Mouse (Mus musculus) hindbrain, embryonic 11.5 days (tissue): Measurements from ENCODE around the gene Pcnx2. TPM values are rescaled to one million over a fixed set of nuclear protein-coding genes. Genes with fewer than 3 reads are reported as not detected.

Experiments
- ATAC-seq: fragments of 200-750 bp; cut with Nextera tagmentation; 2 replicates; pipeline ENCODE4 v1.8.0; 2017; ENCODE audit warnings: mild to moderate bottlenecking, moderate TSS enrichment, moderate library complexity; ENCODE audit not compliant: low FRiP score
- DNase-seq: peaks from one replicate; pipeline ENCODE4 v3.0.0-alpha.2; 2015; ENCODE audit warnings: low spot score
- H3K27ac ChIP-seq: fragments of 300-500 bp; sonication (generic); 2 replicates; pipeline ENCODE4 v1.5.1; 2014; ENCODE audit warnings: mild to moderate bottlenecking, low read depth, low read length
- H3K27me3 ChIP-seq: fragments of 300-500 bp; sonication (generic); 2 replicates; pipeline ENCODE4 v1.6.1; 2014; ENCODE audit warnings: mild to moderate bottlenecking, low read length, moderate library complexity, mixed read lengths; ENCODE audit not compliant: control insufficient read depth, insufficient read depth
- H3K36me3 ChIP-seq: fragments of 300-500 bp; sonication (generic); 2 replicates; pipeline ENCODE4 v1.6.1; 2014; ENCODE audit warnings: mild to moderate bottlenecking, low read length, moderate library complexity, mixed read lengths; ENCODE audit not compliant: control insufficient read depth, insufficient read depth
- H3K4me1 ChIP-seq: fragments of 300-500 bp; sonication (generic); replicated peaks from 2 replicates; pipeline ENCODE4 v1.6.1; 2014; ENCODE audit warnings: low read length, mixed read lengths; ENCODE audit not compliant: control insufficient read depth, insufficient read depth
- H3K4me2 ChIP-seq: fragments of 300-500 bp; sonication (generic); replicated peaks from 2 replicates; pipeline ENCODE4 v1.6.1; 2014; ENCODE audit warnings: mild to moderate bottlenecking, low read depth, low read length
- H3K4me3 ChIP-seq: fragments of 300-500 bp; sonication (generic); 2 replicates; pipeline ENCODE4 v1.5.1; 2014; ENCODE audit warnings: low read depth, low read length
- H3K9ac ChIP-seq: fragments of 300-500 bp; sonication (generic); 2 replicates; pipeline ENCODE4 v1.6.1; 2014; ENCODE audit warnings: low read depth, low read length
- H3K9me3 ChIP-seq: fragments of 300-500 bp; sonication (generic); 2 replicates; pipeline ENCODE4 v1.6.1; 2016; ENCODE audit warnings: low read length; ENCODE audit not compliant: control insufficient read depth
- WGBS: fragments of 180-500 bp; shearing (Covaris S2); extraction: QIAGEN DNeasy Blood & Tissue Kit; methylation state at CpG from one replicate; pipeline ENCODE4 v1.1.7; 2014; 5-methylcytosine and 5-hydroxymethylcytosine counted together
- polyA plus RNA-seq: library from polyadenylated mRNA; unstranded; fragments of >200 nt; fragmentation: Nextera tagmentation; extraction: Ambion mirVana; gene quantifications from 2 replicates; pipeline ENCODE4 v1.2.1, GENCODE M21; 2014

The Pcnx2 gene
- polyA plus RNA-seq, 1 experiment from 2014 or later = 0.46 TPM

- Histone ChIP-seq H3K4me2 (no peak overlapping the region), H3K9me3 (no peaks in the 10 kb centered on the region), H3K4me1 (no peaks in the 10 kb centered on the region), H3K36me3 (no peaks in the 10 kb centered on the region), H3K27ac (no peak overlapping the region), H3K27me3 (no peaks in the 10 kb centered on the region), H3K9ac (no peak overlapping the region), H3K4me3 (no peak overlapping the region)
- ATAC-seq (no peak), DNase-seq (no peak)
- whole genome bisulfite sequencing = 68% methylated on average over 3 of the region's 3 CpGs
Observed at GRCm38 (mm10) chr8:125775031-125775430, 123.1 kb downstream of the Pcnx2 start.

- H3K36me3 ChIP-seq = no peaks in the 10 kb centered on the region
- H3K9me3 ChIP-seq = no peaks in the 10 kb centered on the region
- no peak overlapping the region for H3K9ac ChIP-seq
- DNase-seq (no peak), ATAC-seq (no peak)
- no peaks in the 10 kb centered on the region for H3K4me1 ChIP-seq
- H3K27me3 ChIP-seq = no peaks in the 10 kb centered on the region
- H3K27ac ChIP-seq = no peak overlapping the region
- no peak overlapping the region for H3K4me3 ChIP-seq
- WGBS = 45% methylated on average over 7 of the region's 7 CpGs
- H3K4me2 ChIP-seq = no peak overlapping the region
Observed at GRCm38 (mm10) chr8:125773281-125773803, 124.8 kb downstream of the Pcnx2 start.

- no peak overlapping the region for H3K27ac ChIP-seq
- H3K9ac ChIP-seq = no peak overlapping the region
- no peaks in the 10 kb centered on the region for H3K36me3 ChIP-seq
- no peaks in the 10 kb centered on the region for H3K4me1 ChIP-seq
- H3K27me3 ChIP-seq = no peaks in the 10 kb centered on the region
- WGBS = 55% methylated on average over 2 of the region's 2 CpGs
- no peak for ATAC-seq
- no peak for DNase-seq
- no peak overlapping the region for H3K4me2 ChIP-seq
- no peak overlapping the region for H3K4me3 ChIP-seq
- no peaks in the 10 kb centered on the region for H3K9me3 ChIP-seq
Observed at GRCm38 (mm10) chr8:125772300-125772699, 125.8 kb downstream of the Pcnx2 start.

- Histone ChIP-seq H3K4me2 (no peak overlapping the region), H3K4me1 (no peaks in the 10 kb centered on the region), H3K36me3 (no peaks in the 10 kb centered on the region), H3K27me3 (no peaks in the 10 kb centered on the region), H3K9ac (no peak overlapping the region), H3K27ac (no peak overlapping the region), H3K9me3 (no peaks in the 10 kb centered on the region), H3K4me3 (no peak overlapping the region)
- DNase-seq (no peak), ATAC-seq (no peak)
- 89% methylated on average over 10 of the region's 10 CpGs for WGBS
Observed at GRCm38 (mm10) chr8:125768079-125768478, 130.0 kb downstream of the Pcnx2 start.

DNA sequence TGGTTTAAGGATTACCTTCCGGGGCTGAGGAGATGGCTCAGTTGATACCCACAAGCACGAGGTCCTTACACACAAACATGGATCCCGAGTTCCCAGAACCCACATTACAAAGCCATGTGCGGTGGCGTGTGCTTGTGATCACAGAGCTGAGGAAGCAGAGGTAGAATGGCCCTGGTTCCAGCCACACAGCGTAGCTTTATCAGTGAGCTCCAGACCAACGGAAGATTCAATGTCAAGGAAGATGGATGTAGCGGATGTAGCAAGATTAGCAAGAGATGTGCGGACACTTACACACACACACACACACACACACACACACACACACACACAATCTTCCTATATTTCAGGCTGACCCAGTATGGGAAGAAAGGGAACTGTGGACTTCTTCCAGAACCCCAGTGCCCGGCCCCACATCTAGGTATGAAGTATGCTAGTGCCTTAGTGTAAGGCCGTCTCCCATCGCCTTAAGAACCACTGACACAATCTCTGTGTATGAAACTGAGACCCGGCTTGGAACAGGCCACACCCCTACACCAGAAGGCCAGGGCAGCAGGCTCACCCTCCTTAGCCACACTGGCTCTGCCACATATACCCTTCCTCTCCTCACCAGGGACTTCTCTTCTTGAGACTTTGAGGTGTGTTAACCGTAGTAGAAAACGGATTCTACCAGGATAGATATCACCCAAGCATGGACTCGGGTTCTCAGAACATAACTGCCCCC lies 134.9 kb downstream of the Pcnx2 start:
- Histone ChIP-seq H3K4me2 (no peak overlapping the region), H3K9ac (no peak overlapping the region), H3K4me3 (no peak overlapping the region), H3K36me3 (no peaks in the 10 kb centered on the region), H3K27ac (no peak overlapping the region), H3K27me3 (no peaks in the 10 kb centered on the region), H3K4me1 (no peaks in the 10 kb centered on the region), H3K9me3 (no peaks in the 10 kb centered on the region)
- WGBS = 93% methylated on average over 16 of the region's 16 CpGs
- ATAC-seq (no peak), DNase-seq (no peak)

DNA sequence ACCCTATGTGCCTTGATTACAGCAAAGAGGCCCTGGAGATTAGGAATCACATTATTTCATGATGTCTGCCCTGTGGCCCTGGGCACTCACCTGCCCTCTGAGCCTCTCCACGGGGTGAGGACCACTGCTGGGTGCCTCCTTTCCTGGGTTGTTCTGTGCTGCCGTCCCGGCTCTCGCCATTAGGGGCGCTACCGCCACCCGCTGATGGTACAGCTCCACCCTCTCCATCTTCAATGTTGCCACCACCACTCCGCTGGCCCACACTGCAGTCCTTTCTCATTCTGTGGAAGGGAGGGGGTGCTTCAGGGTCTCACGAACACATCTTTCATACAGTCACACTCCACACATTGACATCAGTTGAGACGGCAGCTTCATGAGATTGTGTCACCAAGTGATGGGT lies 139.1 kb downstream of the Pcnx2 start:
- Histone ChIP-seq H3K9ac (no peak overlapping the region), H3K27me3 (no peaks in the 10 kb centered on the region), H3K4me1 (no peaks in the 10 kb centered on the region), H3K4me3 (no peak overlapping the region), H3K9me3 (no peaks in the 10 kb centered on the region), H3K4me2 (no peak overlapping the region), H3K36me3 (no peaks in the 10 kb centered on the region), H3K27ac (no peak overlapping the region)
- DNase-seq = peak; percentile 30
- no peak for ATAC-seq
- WGBS = 53% methylated on average over 10 of the region's 10 CpGs

DNA sequence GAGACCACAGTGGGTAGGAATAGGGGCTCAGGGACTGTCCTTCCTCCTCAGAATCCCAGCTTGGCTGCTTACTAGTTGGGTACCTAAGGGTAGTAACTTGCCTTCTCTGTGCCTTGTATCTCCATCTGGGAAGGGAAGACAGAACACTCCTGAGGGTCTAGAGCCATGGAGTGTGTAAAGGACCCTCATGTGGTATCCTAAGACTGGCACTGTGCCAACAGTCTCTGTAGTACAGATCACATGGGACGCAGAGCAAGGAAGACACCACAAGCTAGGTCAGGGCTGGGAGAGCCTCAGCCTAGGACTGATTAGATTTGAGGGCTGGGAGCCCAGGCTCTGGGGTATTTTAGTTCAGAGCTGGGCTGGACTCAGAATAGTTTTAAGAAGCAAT lies 141.0 kb downstream of the Pcnx2 start:
- Histone ChIP-seq H3K27ac (no peak overlapping the region), H3K4me1 (no peaks in the 10 kb centered on the region), H3K36me3 (no peaks in the 10 kb centered on the region), H3K9me3 (no peaks in the 10 kb centered on the region), H3K9ac (no peak overlapping the region), H3K4me2 (no peak overlapping the region), H3K4me3 (no peak overlapping the region), H3K27me3 (no peaks in the 10 kb centered on the region)
- ATAC-seq (no peak), DNase-seq (no peak)
- WGBS = 91% methylated on average over 1 of the region's 1 CpGs

DNA sequence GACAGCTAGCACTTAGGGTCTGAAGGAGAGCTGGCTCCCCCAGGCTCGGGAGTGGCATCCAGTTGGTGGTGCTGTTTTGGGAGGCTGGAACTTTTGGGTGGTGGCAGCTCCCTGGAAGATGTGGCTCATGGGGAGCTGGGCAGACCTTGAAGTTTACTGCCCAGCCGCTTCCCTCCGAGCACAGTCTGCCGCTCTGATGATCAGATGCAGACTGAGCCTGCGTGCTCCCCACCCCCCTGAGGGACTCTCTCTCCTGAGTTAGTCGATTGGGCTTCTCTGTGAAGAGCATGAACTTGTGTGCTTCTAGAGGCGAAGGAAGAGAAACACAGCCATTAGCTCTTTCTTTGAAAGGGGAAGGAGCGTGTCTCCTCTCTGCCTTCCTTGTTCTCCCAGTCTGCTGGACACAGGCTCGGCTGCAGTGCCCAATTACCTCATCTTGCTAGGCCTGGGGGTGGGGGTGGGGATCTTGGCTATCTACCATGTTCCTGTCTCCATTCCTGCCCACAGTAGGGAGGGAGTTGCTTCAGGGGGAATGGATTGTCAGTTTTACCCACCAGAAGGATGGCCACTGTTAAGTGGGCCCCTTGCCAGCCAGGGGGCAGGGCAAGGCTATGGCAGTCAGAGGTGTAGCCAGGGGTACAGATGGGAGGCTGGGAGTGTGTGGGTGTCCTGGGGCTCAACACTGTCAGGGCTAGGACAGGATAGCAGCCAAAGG lies 141.6 kb downstream of the Pcnx2 start:
- no peaks in the 10 kb centered on the region for H3K9me3 ChIP-seq
- H3K4me1 ChIP-seq = 0 out of 2 replicates have a peak, but pooled peaks cover under 1% of the 10 kb centered on the region
- no peaks in the 10 kb centered on the region for H3K36me3 ChIP-seq
- 60% methylated on average over 9 of the region's 9 CpGs for WGBS
- DNase-seq (no peak), ATAC-seq (no peak)
- H3K4me3 ChIP-seq = no peak overlapping the region
- no peaks in the 10 kb centered on the region for H3K27me3 ChIP-seq
- H3K4me2 ChIP-seq = no peak overlapping the region
- no peak overlapping the region for H3K27ac ChIP-seq
- H3K9ac ChIP-seq = no peak overlapping the region

DNA sequence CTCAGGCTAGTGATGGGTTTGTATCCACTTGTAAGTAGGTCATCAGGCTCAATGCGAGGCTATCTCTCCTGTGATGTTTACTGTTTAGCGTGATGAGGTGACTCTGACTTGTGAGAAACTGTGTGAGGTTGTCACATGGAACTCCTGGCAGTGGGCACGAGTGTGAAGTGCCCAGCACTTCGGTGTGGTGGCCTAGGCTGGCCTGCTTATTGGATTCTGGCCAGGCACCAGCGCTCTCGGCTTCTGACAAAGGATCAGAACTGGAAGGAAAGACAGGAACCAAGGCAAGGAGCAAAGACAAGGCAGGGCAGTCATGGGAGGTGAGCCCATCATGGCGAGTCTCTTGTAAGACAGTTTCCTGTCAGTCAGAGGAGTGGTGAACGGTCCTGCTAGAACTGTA lies 142.2 kb downstream of the Pcnx2 start:
- no peaks in the 10 kb centered on the region for H3K27me3 ChIP-seq
- H3K4me2 ChIP-seq = no peak overlapping the region
- no peak for DNase-seq
- no peak overlapping the region for H3K9ac ChIP-seq
- H3K36me3 ChIP-seq = no peaks in the 10 kb centered on the region
- H3K27ac ChIP-seq = no peak overlapping the region
- WGBS = 83% methylated on average over 8 of the region's 8 CpGs
- H3K4me1 ChIP-seq = 0 out of 2 replicates have a peak, but pooled peaks cover 2% of the 10 kb centered on the region
- H3K4me3 ChIP-seq = no peak overlapping the region
- ATAC-seq = no peak
- H3K9me3 ChIP-seq = no peaks in the 10 kb centered on the region
